Mouse (Mus musculus): ENCODE data around the gene Bod1.

Bod1 gene

GRCm38 (mm10) chr11:31664186-31664585 lies 7.5 kb downstream of the Bod1 start:
- peak; percentile 41 for DNase-seq

GRCm38 (mm10) chr11:31663501-31663900 lies 8.2 kb downstream of the Bod1 start:
- DNase-seq, result no peak

- DNase-seq, result no peak
Measured at GRCm38 (mm10) chr11:31662872-31663446, 8.7 kb downstream of the Bod1 start.

GRCm38 (mm10) chr11:31662214-31662613 lies 9.5 kb downstream of the Bod1 start:
- no peak for DNase-seq

- DNase-seq, result no peak
Measured at GRCm38 (mm10) chr11:31657806-31658175, 13.9 kb downstream of the Bod1 start.

- DNase-seq, result no peak
Measured at GRCm38 (mm10) chr11:31657168-31657805, 14.4 kb downstream of the Bod1 start.

- no peak for DNase-seq
Measured at GRCm38 (mm10) chr11:31649507-31649906, 22.2 kb downstream of the Bod1 start.

GRCm38 (mm10) chr11:31647268-31647667 lies 24.4 kb downstream of the Bod1 start:
- no peak for DNase-seq

GRCm38 (mm10) chr11:31646571-31646970 lies 25.1 kb downstream of the Bod1 start:
- DNase-seq, result no peak

GRCm38 (mm10) chr11:31643120-31643519 lies 28.6 kb downstream of the Bod1 start:
- DNase-seq, result no peak

GRCm38 (mm10) chr11:31641066-31641810 lies 30.4 kb downstream of the Bod1 start:
- peak; percentile 22 for DNase-seq

GRCm38 (mm10) chr11:31640187-31640586 lies 31.5 kb downstream of the Bod1 start:
- DNase-seq, result no peak

- DNase-seq, result peak; percentile 75
Measured at GRCm38 (mm10) chr11:31637788-31638373, 33.8 kb downstream of the Bod1 start.

- no peak for DNase-seq
Measured at GRCm38 (mm10) chr11:31628700-31629099, 43.0 kb downstream of the Bod1 start.

GRCm38 (mm10) chr11:31620796-31621195 lies 50.9 kb downstream of the Bod1 start:
- no peak for DNase-seq

GRCm38 (mm10) chr11:31617797-31618196 lies 53.9 kb downstream of the Bod1 start:
- DNase-seq, result no peak

GRCm38 (mm10) chr11:31617236-31617635 lies 54.4 kb downstream of the Bod1 start:
- peak; percentile 65 for DNase-seq

- DNase-seq, result no peak
Measured at GRCm38 (mm10) chr11:31616722-31617121, 55.0 kb downstream of the Bod1 start.

All from kidney, adult 18-20 months (tissue).